Mouse (Mus musculus): ENCODE results near the gene Hnrnpm.
"Not testable (repeated sequence)": the region's sequence is repeated elsewhere in the genome, so short reads cannot be mapped to it uniquely, and the experiment has no call there.

Hnrnpm gene

GRCm38 (mm10) chr17:33686760-33687159 lies at the start of gene Hnrnpm:
TSS of gene Hnrnpm (minus strand) at chr17:33686860.
- DNase-seq (ENCODE audit: low spot score in 2 of 2): no peak

GRCm38 (mm10) chr17:33733526-33733925 lies 46.9 kb upstream of the Hnrnpm start:
- not testable (repeated sequence) for DNase-seq (ENCODE audit: low spot score in 2 of 2)

- DNase-seq (ENCODE audit: low spot score in 2 of 2): not testable (repeated sequence)
Measured at GRCm38 (mm10) chr17:33732556-33733083, 46.0 kb upstream of the Hnrnpm start.

GRCm38 (mm10) chr17:33729215-33729614 lies 42.6 kb upstream of the Hnrnpm start:
- DNase-seq (ENCODE audit: low spot score in 2 of 2): no peak

- no peak for DNase-seq (ENCODE audit: low spot score in 2 of 2)
Measured at GRCm38 (mm10) chr17:33728396-33728795, 41.7 kb upstream of the Hnrnpm start.

- DNase-seq (ENCODE audit: low spot score in 2 of 2): no peak
Measured at GRCm38 (mm10) chr17:33719736-33720378, 33.2 kb upstream of the Hnrnpm start.

- DNase-seq (ENCODE audit: low spot score in 2 of 2): no peak
Measured at GRCm38 (mm10) chr17:33718944-33719725, 32.5 kb upstream of the Hnrnpm start.

GRCm38 (mm10) chr17:33718384-33718881 lies 31.8 kb upstream of the Hnrnpm start, which contains the start of gene March2:
TSS of gene March2 (minus strand) at chr17:33718670.
- peak; percentile 95 to 96 for DNase-seq (ENCODE audit: low spot score in 2 of 2)

GRCm38 (mm10) chr17:33717982-33718381 lies 31.3 kb upstream of the Hnrnpm start:
- no peak for DNase-seq (ENCODE audit: low spot score in 2 of 2)

GRCm38 (mm10) chr17:33717246-33717645 lies 30.6 kb upstream of the Hnrnpm start:
- no peak for DNase-seq (ENCODE audit: low spot score in 2 of 2)

GRCm38 (mm10) chr17:33714779-33715178 lies 28.1 kb upstream of the Hnrnpm start:
- DNase-seq (ENCODE audit: low spot score in 2 of 2): no peak

GRCm38 (mm10) chr17:33713271-33713670 lies 26.6 kb upstream of the Hnrnpm start:
- no peak for DNase-seq (ENCODE audit: low spot score in 2 of 2)

- DNase-seq (ENCODE audit: low spot score in 2 of 2): no peak
Measured at GRCm38 (mm10) chr17:33709834-33710233, 23.2 kb upstream of the Hnrnpm start.

- no peak for DNase-seq (ENCODE audit: low spot score in 2 of 2)
Measured at GRCm38 (mm10) chr17:33703091-33703490, 16.4 kb upstream of the Hnrnpm start.

GRCm38 (mm10) chr17:33702178-33702577 lies 15.5 kb upstream of the Hnrnpm start:
- DNase-seq (ENCODE audit: low spot score in 2 of 2): no peak

- no peak for DNase-seq (ENCODE audit: low spot score in 2 of 2)
Measured at GRCm38 (mm10) chr17:33695471-33695870, 8.8 kb upstream of the Hnrnpm start.

- DNase-seq (ENCODE audit: low spot score in 2 of 2): peak; percentile 95 to 98
Measured at GRCm38 (mm10) chr17:33685249-33685653, 1.4 kb downstream of the Hnrnpm start.

- peak; percentile 62 to 76 for DNase-seq (ENCODE audit: low spot score in 2 of 2)
Measured at GRCm38 (mm10) chr17:33684671-33685231, 1.9 kb downstream of the Hnrnpm start.

GRCm38 (mm10) chr17:33681767-33682166 lies 4.9 kb downstream of the Hnrnpm start:
- no peak for DNase-seq (ENCODE audit: low spot score in 2 of 2)

GRCm38 (mm10) chr17:33678771-33679170 lies 7.9 kb downstream of the Hnrnpm start:
- no peak for DNase-seq (ENCODE audit: low spot score in 2 of 2)

- no peak for DNase-seq (ENCODE audit: low spot score in 2 of 2)
Measured at GRCm38 (mm10) chr17:33676086-33676485, 10.6 kb downstream of the Hnrnpm start.

GRCm38 (mm10) chr17:33675452-33675851 lies 11.2 kb downstream of the Hnrnpm start:
- no peak for DNase-seq (ENCODE audit: low spot score in 2 of 2)

Measured in frontal cortex, postnatal 10 days (tissue).